ENCODE assay signal across 7 mouse cellular contexts in the genomic region with DNA sequence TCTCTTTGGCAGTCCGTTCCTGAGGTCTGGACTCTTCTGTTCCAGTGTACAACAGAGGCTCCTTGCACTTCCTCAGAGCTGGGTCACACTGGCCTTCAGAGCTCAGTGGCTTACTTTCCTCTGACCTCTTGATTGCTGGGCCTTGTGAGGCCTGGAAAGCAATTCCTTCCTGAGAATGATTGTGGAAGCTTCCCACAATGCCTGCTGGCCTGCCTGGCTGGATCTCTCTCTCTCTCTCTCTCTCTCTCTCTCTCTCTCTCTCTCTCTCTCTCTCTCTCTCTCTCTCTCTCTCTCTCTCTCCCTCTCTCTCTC. TPM values are rescaled to one million over a fixed set of nuclear protein-coding genes. Genes with fewer than 3 reads are reported as not detected.
DNase-seq lines count a peak whose midpoint lies in the region; ATAC-seq and TF ChIP-seq lines count a peak whose summit lies in the region.

No protein-coding gene starts in this region.

- 10% methylated on average over 1 of the region's 1 CpGs for WGBS in heart, embryonic 11.5 days (ENCODE audit: insufficient replicate concordance)

- H3K9ac ChIP-seq in heart, embryonic 11.5 days (ENCODE audit: low read depth, low read length), result peak overlapping the region; percentile 49; the same call in 1 of the 2 replicates

- H3K4me3 ChIP-seq in testis, adult 2 months (ENCODE audit: control insufficient read depth, low read depth, low read length), result no peak overlapping the region
- H3K4me3 ChIP-seq in heart, embryonic 11.5 days (ENCODE audit: low read depth, low read length), result no peak overlapping the region

- H3K27me3 ChIP-seq in testis, adult 2 months (ENCODE audit: control insufficient read depth, insufficient read depth, low read length), result no peaks in the 10 kb centered on the region
- no peaks in the 10 kb centered on the region for H3K27me3 ChIP-seq in heart, embryonic 11.5 days (ENCODE audit: control insufficient read depth, insufficient read depth, low read length)

- H3K4me2 ChIP-seq in heart, embryonic 11.5 days, result no peak overlapping the region

- no peaks in the 10 kb centered on the region for H3K9me3 ChIP-seq in heart, embryonic 11.5 days (replicated peaks; ENCODE audit: control insufficient read depth, low read length)

- H3K27ac ChIP-seq in testis, adult 2 months (ENCODE audit: control insufficient read depth, insufficient read depth, low read depth, low read length), result peak overlapping the region; percentile 54
- peak overlapping the region; percentile 82 for H3K27ac ChIP-seq in heart, embryonic 11.5 days (ENCODE audit: low read depth, low read length)

- TF ChIP-seq POLR2A in testis, adult 2 months (IDR thresholded peaks at IDR 0.05; ENCODE audit: control insufficient read depth, low read depth, low read length), result no peak

- TF ChIP-seq CTCF in testis, adult 2 months (IDR thresholded peaks at IDR 0.05; ENCODE audit: control insufficient read depth, insufficient read depth, insufficient replicate concordance, low read depth, low read length), result no peak

- no peak for DNase-seq in testis, postnatal 10 days (ENCODE audit: low spot score)
- peak; percentile 53 for DNase-seq in kidney, postnatal 14 days
- peak; percentile 51 for DNase-seq in naive thymus-derived CD4-positive, alpha-beta T cell, adult 2 months (ENCODE audit: low read depth)
- DNase-seq in layer of hippocampus, adult 11-12 months (ENCODE audit: low spot score), result no peak
- DNase-seq in testis, postnatal 14 days (ENCODE audit: low spot score), result no peak

- no peak for ATAC-seq in heart, embryonic 11.5 days (replicated peaks; ENCODE audit: insufficient number of reproducible peaks, low FRiP score, low TSS enrichment)

- no peaks in the 10 kb centered on the region for H3K36me3 ChIP-seq in testis, adult 2 months (ENCODE audit: control insufficient read depth, insufficient read depth, low read length)
- 0 out of 2 replicates have a peak, but pooled peaks cover 8% of the 10 kb centered on the region for H3K36me3 ChIP-seq in heart, embryonic 11.5 days (ENCODE audit: control insufficient read depth, insufficient read depth, low read length)

- peaks cover 15% of the 10 kb centered on the region for H3K4me1 ChIP-seq in testis, adult 2 months (ENCODE audit: control insufficient read depth, insufficient read depth, low read length)
- peaks cover 36% of the 10 kb centered on the region for H3K4me1 ChIP-seq in heart, embryonic 11.5 days (ENCODE audit: control insufficient read depth, insufficient read depth, low read length)

RNA-seq across cellular contexts. Expression of a gene that starts 9.7 kb away (rescaled TPM):
- polyA plus RNA-seq in testis, adult 2 months (2012; rRNA removed), result 38.8 and 53.8 TPM in 2 replicates
- 3.5 and 5.6 TPM in 2 replicates for polyA plus RNA-seq in heart, embryonic 11.5 days (2014; fragmentation: Nextera tagmentation; extraction: Ambion mirVana)

RNA-seq across cellular contexts. Expression of a gene that starts 25.9 kb away (rescaled TPM):
- polyA plus RNA-seq in testis, adult 2 months (2012; rRNA removed), result 5.8 and 6.1 TPM in 2 replicates
- polyA plus RNA-seq in heart, embryonic 11.5 days (2014; fragmentation: Nextera tagmentation; extraction: Ambion mirVana), result 4.2 and 4.4 TPM in 2 replicates

RNA-seq across cellular contexts. Expression of a gene that starts 29.0 kb away (rescaled TPM):
- 18.4 and 21.6 TPM in 2 replicates for polyA plus RNA-seq in testis, adult 2 months (2012; rRNA removed)
- 0.79 and 1.1 TPM in 2 replicates for polyA plus RNA-seq in heart, embryonic 11.5 days (2014; fragmentation: Nextera tagmentation; extraction: Ambion mirVana)

RNA-seq across cellular contexts. Expression of a gene that starts 40.4 kb away (rescaled TPM):
- 5.7 and 7.2 TPM in 2 replicates for polyA plus RNA-seq in testis, adult 2 months (2012; rRNA removed)
- polyA plus RNA-seq in heart, embryonic 11.5 days (2014; fragmentation: Nextera tagmentation; extraction: Ambion mirVana), result 11.2 and 11.8 TPM in 2 replicates

RNA-seq across cellular contexts. Expression of a gene that starts 40.4 kb away (rescaled TPM):
- 4.9 and 5.5 TPM in 2 replicates for polyA plus RNA-seq in testis, adult 2 months (2012; rRNA removed)
- 3.0 and 3.5 TPM in 2 replicates for polyA plus RNA-seq in heart, embryonic 11.5 days (2014; fragmentation: Nextera tagmentation; extraction: Ambion mirVana)

Comparison
In these comparisons a context has a peak if more than half of its experiments do, and no peak if none do; other contexts are left out.
1. DNase-seq: peak in kidney, postnatal 14 days (single experiment) and naive thymus-derived CD4-positive, alpha-beta T cell, adult 2 months (single experiment); none in testis, postnatal 10 days (single experiment), layer of hippocampus, adult 11-12 months (single experiment) and testis, postnatal 14 days (single experiment).